In genomic region chr14:26979808-26980207, GRCm38 (mm10) we compare ENCODE assay signal across 23 mouse cellular contexts. TPM values are rescaled to one million over a fixed set of nuclear protein-coding genes. Genes with fewer than 3 reads are reported as not detected.
DNase-seq lines count a peak whose midpoint lies in the region; ATAC-seq lines count a peak whose summit lies in the region.
"Had no signal": no experiment of that assay in that cellular context is flagged by ENCODE, and none has a peak within 500 bp of the region (broad histone marks: within the 10 kb centered on the region; RNA-seq: fewer than 3 reads in every experiment).

No protein-coding gene starts in this region.

- 77% methylated on average over 3 of the region's 3 CpGs for WGBS in kidney, embryonic 16.5 days
- WGBS in embryonic facial prominence, embryonic 14.5 days, result 78% methylated on average over 3 of the region's 3 CpGs

- no peak overlapping the region for H3K4me2 ChIP-seq in kidney, embryonic 16.5 days (replicated peaks; ENCODE audit: low read depth, low read length)
- H3K4me2 ChIP-seq in embryonic facial prominence, embryonic 14.5 days (ENCODE audit: low read depth, low read length), result no peak overlapping the region
- H3K4me2 ChIP-seq: embryonic facial prominence, embryonic 15.5 days; forebrain, embryonic 12.5 days had no signal

- intact Hi-C loops in heart, postnatal 25 days (cut with DNase I), result no loop called here

- H3K9me3 ChIP-seq in kidney, embryonic 16.5 days (ENCODE audit: low read length), result peaks cover 8% of the 10 kb centered on the region
- H3K9me3 ChIP-seq in embryonic facial prominence, embryonic 14.5 days (ENCODE audit: control insufficient read depth, low read length), result peaks cover 10% of the 10 kb centered on the region
- H3K9me3 ChIP-seq: embryonic facial prominence, embryonic 15.5 days had no signal

- peaks cover 6% of the 10 kb centered on the region for H3K4me1 ChIP-seq in kidney, embryonic 16.5 days (ENCODE audit: insufficient read depth, low read length)
- no peaks in the 10 kb centered on the region for H3K4me1 ChIP-seq in embryonic facial prominence, embryonic 14.5 days (ENCODE audit: control insufficient read depth, insufficient read depth, low read length)
- H3K4me1 ChIP-seq: embryonic facial prominence, embryonic 15.5 days had no signal

- no peaks in the 10 kb centered on the region for H3K27me3 ChIP-seq in kidney, embryonic 16.5 days (ENCODE audit: insufficient read depth, low read length)
- no peaks in the 10 kb centered on the region for H3K27me3 ChIP-seq in embryonic facial prominence, embryonic 14.5 days (replicated peaks; ENCODE audit: control insufficient read depth, insufficient read depth, low read length)
- H3K27me3 ChIP-seq: embryonic facial prominence, embryonic 15.5 days; forebrain, embryonic 12.5 days had no signal

- H3K27ac ChIP-seq in kidney, embryonic 16.5 days (ENCODE audit: low read length), result no peak overlapping the region
- no peak overlapping the region for H3K27ac ChIP-seq in embryonic facial prominence, embryonic 14.5 days (replicated peaks; ENCODE audit: low read depth, low read length)
- H3K27ac ChIP-seq: embryonic facial prominence, embryonic 15.5 days; forebrain, embryonic 10.5 days; forebrain, embryonic 12.5 days had no signal

- ATAC-seq in kidney, embryonic 16.5 days (ENCODE audit: low FRiP score, low TSS enrichment), result 0 out of 2 replicates have a peak, but pooled peaks have one; percentile 4
- ATAC-seq in embryonic facial prominence, embryonic 14.5 days (ENCODE audit: low read depth), result peak; percentile 62; the same call in 1 of the 2 replicates
- ATAC-seq: forebrain, embryonic 14.5 days; forebrain, embryonic 16.5 days had no signal

- H3K9ac ChIP-seq in kidney, embryonic 16.5 days (replicated peaks; ENCODE audit: low read length), result no peak overlapping the region
- H3K9ac ChIP-seq in embryonic facial prominence, embryonic 14.5 days (ENCODE audit: low read depth, low read length), result no peak overlapping the region
- H3K9ac ChIP-seq: embryonic facial prominence, embryonic 15.5 days; forebrain, embryonic 12.5 days had no signal

- peak; percentile 48 for DNase-seq in heart, adult 11 months
- DNase-seq in heart, postnatal 25 days (ENCODE audit: low spot score), result no peak
- no peak for DNase-seq in kidney, adult 9 months
- DNase-seq in embryonic facial prominence, embryonic 14.5 days (ENCODE audit: low spot score), result no peak
- DNase-seq in cerebellum, adult 11 months, result no peak
- DNase-seq: adrenal gland, adult 2 months; adrenal gland, postnatal 10 days; adrenal gland, postnatal 25 days; cerebellum, adult 11-12 months; cerebellum, adult 2 months; cerebellum, adult 9-10 months; cerebellum, postnatal 10 days; cerebellum, postnatal 25 days had no signal

- no peak overlapping the region for H3K4me3 ChIP-seq in kidney, embryonic 16.5 days (ENCODE audit: low read length)
- H3K4me3 ChIP-seq in embryonic facial prominence, embryonic 14.5 days (ENCODE audit: low read depth, low read length), result no peak overlapping the region
- H3K4me3 ChIP-seq: embryonic facial prominence, embryonic 15.5 days; erythroblast, embryonic 14.5 days; forebrain, embryonic 10.5 days; forebrain, embryonic 12.5 days had no signal

- no peaks in the 10 kb centered on the region for H3K36me3 ChIP-seq in kidney, embryonic 16.5 days (ENCODE audit: insufficient read depth, low read length)
- H3K36me3 ChIP-seq in embryonic facial prominence, embryonic 14.5 days (ENCODE audit: control insufficient read depth, insufficient read depth, low read length), result no peaks in the 10 kb centered on the region
- H3K36me3 ChIP-seq: embryonic facial prominence, embryonic 15.5 days; forebrain, embryonic 10.5 days; forebrain, embryonic 12.5 days had no signal

RNA-seq across cellular contexts. Expression of gene Appl1, which starts 8.8 kb away (rescaled TPM):
- 10 to 100 TPM; 18.4 to 19.4 TPM for total RNA-seq in heart, postnatal 25 days (2021)
- polyA plus RNA-seq in kidney, embryonic 16.5 days (2015; fragmentation: Nextera tagmentation; extraction: Ambion mirVana), result 31.3 and 32.1 TPM in 2 replicates
- 48.6 and 50.8 TPM in 2 replicates for polyA plus RNA-seq in embryonic facial prominence, embryonic 14.5 days (2014; fragmentation: Nextera tagmentation; extraction: Ambion mirVana)

RNA-seq across cellular contexts. Expression of gene Hesx1, which starts 14.4 kb away (rescaled TPM):
- total RNA-seq in heart, postnatal 25 days (2021), result not detected
- 0.65 and 0.90 TPM in 2 replicates for polyA plus RNA-seq in kidney, embryonic 16.5 days (2015; fragmentation: Nextera tagmentation; extraction: Ambion mirVana)
- 0.19 TPM in 1 of 2 replicates, not detected in the other for polyA plus RNA-seq in embryonic facial prominence, embryonic 14.5 days (2014; fragmentation: Nextera tagmentation; extraction: Ambion mirVana)
- total RNA-seq: adrenal gland, adult 2 months; MEL had no signal
- polyA plus RNA-seq: adrenal gland, adult 2 months; C2C12; cerebellum, adult 2 months; cortical plate, adult 2 months; forebrain, embryonic 12.5 days; forebrain, embryonic 14.5 days; forebrain, embryonic 16.5 days had no signal

RNA-seq across cellular contexts. Expression of gene Il17rd, which starts 58.9 kb away (rescaled TPM):
- total RNA-seq in heart, postnatal 25 days (2021), result 1 to 10 TPM; 3.6 to 5.7 TPM
- polyA plus RNA-seq in kidney, embryonic 16.5 days (2015; fragmentation: Nextera tagmentation; extraction: Ambion mirVana), result 5.4 and 6.3 TPM in 2 replicates
- 4.9 and 5.7 TPM in 2 replicates for polyA plus RNA-seq in embryonic facial prominence, embryonic 14.5 days (2014; fragmentation: Nextera tagmentation; extraction: Ambion mirVana)
